Mouse (Mus musculus) MEL (cell line): Measurements from ENCODE around the gene Gm20388. TPM values are rescaled to one million over a fixed set of nuclear protein-coding genes. Genes with fewer than 3 reads are reported as not detected.

Source experiments
- DNase-seq: peaks from one replicate; pipeline ENCODE4 v3.0.0; 2011; ENCODE audit warnings: low read depth, low spot score
- H3K27ac ChIP-seq: 2 replicates; pipeline ENCODE4 v1.5.1; 2012; ENCODE audit warnings: low read depth, mild to moderate bottlenecking, control low read depth, low read length, moderate library complexity; ENCODE audit not compliant: control insufficient read depth
- H3K27me3 ChIP-seq, 2 experiments: fragments of 150-350 bp in 1 of 2; sonication (generic) in 1 of 2; 2 replicates each; pipeline ENCODE4 v1.6.1; 2012; ENCODE audit warnings: low read length in 2 of 2, mild to moderate bottlenecking in 2 of 2, improper control_type of control experiment in 1 of 2, moderate library complexity in 1 of 2; ENCODE audit not compliant: insufficient read depth in 2 of 2, control insufficient read depth in 1 of 2
- H3K36me3 ChIP-seq, 2 experiments: 2 replicates each; pipeline ENCODE4 v1.6.1; 2012 to 2014; ENCODE audit warnings: low read length in 2 of 2, improper control_type of control experiment in 1 of 2, inconsistent platforms in 1 of 2, mild to moderate bottlenecking in 1 of 2; ENCODE audit not compliant: insufficient read depth in 2 of 2, control insufficient read depth in 1 of 2
- H3K4me1 ChIP-seq, 2 experiments: fragments of 150-350 bp in 1 of 2; sonication (generic) in 1 of 2; 2 replicates each; pipeline ENCODE4 v1.6.1; 2012; ENCODE audit warnings: low read length in 2 of 2, improper control_type of control experiment in 1 of 2, mild to moderate bottlenecking in 1 of 2; ENCODE audit not compliant: insufficient read depth in 2 of 2, control insufficient read depth in 1 of 2
- H3K4me3 ChIP-seq, 2 experiments: fragments of 150-350 bp in 1 of 2; sonication (generic) in 1 of 2; 2 replicates each; pipeline ENCODE4 v1.5.1; 2012; ENCODE audit warnings: low read depth in 2 of 2, low read length in 2 of 2, mild to moderate bottlenecking in 2 of 2, moderate library complexity in 2 of 2, control low read depth in 1 of 2, improper control_type of control experiment in 1 of 2; ENCODE audit not compliant: control insufficient read depth in 1 of 2, insufficient read depth in 1 of 2
- H3K79me2 ChIP-seq: 2 replicates; pipeline ENCODE4 v1.6.1; 2012; ENCODE audit warnings: mild to moderate bottlenecking, low read length, moderate library complexity; ENCODE audit not compliant: control insufficient read depth, poor library complexity, insufficient read depth
- H3K9ac ChIP-seq: 2 replicates; pipeline ENCODE4 v1.6.1; 2012; ENCODE audit warnings: low read depth, mild to moderate bottlenecking, control low read depth, low read length, moderate library complexity; ENCODE audit not compliant: control insufficient read depth, poor library complexity, severe bottlenecking
- H3K9me3 ChIP-seq: fragments of 150-350 bp; sonication (generic); replicated peaks from 2 replicates; pipeline ENCODE4 v1.6.1; 2012; ENCODE audit warnings: mild to moderate bottlenecking, low read length, improper control_type of control experiment, moderate library complexity; ENCODE audit not compliant: insufficient read depth
- CHD1 ChIP-seq: IDR thresholded peaks from 2 replicates; pipeline ENCODE4 v1.6.1; 2012; ENCODE audit warnings: low read depth, mild to moderate bottlenecking, inconsistent platforms, low read length, improper control_type of control experiment
- CHD2 ChIP-seq: IDR thresholded peaks from 2 replicates; pipeline ENCODE4 v1.6.1; 2011; ENCODE audit warnings: low read length, improper control_type of control experiment
- CTCF ChIP-seq, 3 experiments: IDR thresholded peaks in 2 of 3; conservative IDR thresholded peaks in 1 of 3; 2 replicates each; pipeline ENCODE4 v1.5.1; 2011 to 2012; ENCODE audit warnings: low read length in 3 of 3, low read depth in 2 of 3, mild to moderate bottlenecking in 2 of 3, improper control_type of control experiment in 1 of 3, inconsistent platforms in 1 of 3, mixed read lengths in 1 of 3, moderate library complexity in 1 of 3; ENCODE audit not compliant: control insufficient read depth in 1 of 3, insufficient read depth in 1 of 3, poor library complexity in 1 of 3, severe bottlenecking in 1 of 3
- EP300 ChIP-seq, 2 experiments: IDR thresholded peaks; 2 replicates each; pipeline ENCODE4 v1.6.1; 2011; ENCODE audit warnings: improper control_type of control experiment in 2 of 2, low read length in 2 of 2, low read depth in 1 of 2, mild to moderate bottlenecking in 1 of 2
- ETS1 ChIP-seq: IDR thresholded peaks from 2 replicates; pipeline ENCODE4 v1.6.1; 2012; ENCODE audit warnings: low read depth, mild to moderate bottlenecking, inconsistent platforms, low read length, improper control_type of control experiment, moderate library complexity
- GATA1 ChIP-seq: IDR thresholded peaks from 2 replicates; pipeline ENCODE4 v1.6.1; 2011; ENCODE audit warnings: low read depth, low read length, improper control_type of control experiment
- MAZ ChIP-seq: IDR thresholded peaks from 2 replicates; pipeline ENCODE4 v1.6.1; 2012; ENCODE audit warnings: low read depth, mild to moderate bottlenecking, inconsistent platforms, low read length, improper control_type of control experiment
- POLR2A ChIP-seq, 2 experiments: IDR thresholded peaks; 2 replicates each; pipeline ENCODE4 v1.6.1; 2011 to 2012; ENCODE audit warnings: low read length in 2 of 2, mild to moderate bottlenecking in 2 of 2, control low read depth in 1 of 2, improper control_type of control experiment in 1 of 2, low read depth in 1 of 2, moderate library complexity in 1 of 2; ENCODE audit not compliant: control insufficient read depth in 1 of 2, insufficient read depth in 1 of 2, poor library complexity in 1 of 2
- POLR2AphosphoS2 ChIP-seq: IDR thresholded peaks from 2 replicates; pipeline ENCODE4 v1.6.1; 2011; ENCODE audit warnings: low read length, improper control_type of control experiment
- POLR2AphosphoS5 ChIP-seq: IDR thresholded peaks from 2 replicates; pipeline ENCODE4 v1.6.1; 2012; ENCODE audit warnings: low read depth, borderline replicate concordance, mild to moderate bottlenecking, inconsistent platforms, low read length, moderate library complexity, mixed read lengths
- RCOR1 ChIP-seq: IDR thresholded peaks from 2 replicates; pipeline ENCODE4 v1.6.1; 2012; ENCODE audit warnings: low read depth, mild to moderate bottlenecking, inconsistent platforms, low read length, improper control_type of control experiment
- TBP ChIP-seq: IDR thresholded peaks from 2 replicates; pipeline ENCODE4 v1.8.0; 2011; ENCODE audit warnings: low read depth, low read length, improper control_type of control experiment
- TCF12 ChIP-seq: IDR thresholded peaks from 2 replicates; pipeline ENCODE4 v1.6.1; 2014; ENCODE audit warnings: low read depth, mild to moderate bottlenecking, inconsistent platforms, low read length, improper control_type of control experiment, moderate library complexity
- UBTF ChIP-seq: IDR thresholded peaks from 2 replicates; pipeline ENCODE4 v1.6.1; 2012; ENCODE audit warnings: low read depth, mild to moderate bottlenecking, inconsistent platforms, low read length, improper control_type of control experiment, moderate library complexity, borderline replicate concordance; ENCODE audit not compliant: insufficient read depth
- USF1 ChIP-seq: IDR thresholded peaks from 2 replicates; pipeline ENCODE4 v1.6.1; 2014; ENCODE audit warnings: low read depth, mild to moderate bottlenecking, inconsistent platforms, low read length, improper control_type of control experiment, moderate library complexity
- USF2 ChIP-seq, 2 experiments: IDR thresholded peaks; 2 replicates each; pipeline ENCODE4 v1.6.1; 2011 to 2012; ENCODE audit warnings: improper control_type of control experiment in 2 of 2, low read length in 2 of 2, borderline replicate concordance in 1 of 2, inconsistent platforms in 1 of 2, low read depth in 1 of 2, mild to moderate bottlenecking in 1 of 2; ENCODE audit not compliant: insufficient read depth in 1 of 2
- ZKSCAN1 ChIP-seq: IDR thresholded peaks from 2 replicates; pipeline ENCODE4 v1.6.1; 2012; ENCODE audit warnings: low read depth, mild to moderate bottlenecking, inconsistent platforms, low read length, improper control_type of control experiment, moderate library complexity
- polyA plus RNA-seq, 2 experiments: library from polyadenylated mRNA; stranded (reverse) in 1 of 2; unstranded in 1 of 2; fragments of >175 nt in 1 of 2; fragments of >200 nt in 1 of 2; gene quantifications; 2 replicates each; pipeline versions ENCODE4 v1.2.1 to v1.2.4; 2012; ENCODE audit warnings: low replicate concordance in 2 of 2, low read depth in 1 of 2; ENCODE audit not compliant: insufficient read length in 2 of 2, insufficient read depth in 1 of 2, missing spikeins in 1 of 2
- total RNA-seq: library from RNA; depleted of rRNA; stranded (reverse); fragments of 300-350 nt; gene quantifications from 2 replicates; pipeline ENCODE4 v1.2.3, GENCODE M21; 2012

Gm20388 gene
- total and polyA plus RNA-seq, 3 experiments, result 11.1 to 17.8 TPM; not detected in 1

DNA sequence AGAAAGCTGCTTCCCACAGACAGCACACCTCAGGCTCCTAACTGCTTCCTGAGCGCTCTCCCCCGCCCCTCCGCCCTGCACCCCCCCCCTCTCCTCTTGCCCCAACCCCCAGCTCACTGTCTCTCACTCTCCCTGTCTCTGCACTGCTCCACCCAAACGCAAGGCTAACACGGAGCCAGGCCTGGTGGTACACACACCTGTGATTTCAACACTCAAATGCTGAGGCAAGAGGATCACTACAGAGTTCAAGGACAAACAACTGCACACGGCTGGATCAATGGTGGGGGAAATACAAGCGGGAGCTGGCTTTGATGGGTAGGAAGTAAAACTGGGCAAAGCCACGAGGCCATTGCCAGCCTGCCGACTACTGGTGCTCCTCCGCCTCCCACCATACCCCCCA, 1026.0 kb downstream of the Gm20388 start:
- H3K9me3 ChIP-seq, result no peaks in the 10 kb centered on the region
- H3K27me3 ChIP-seq, result no peaks in the 10 kb centered on the region
- no peaks in the 10 kb centered on the region for H3K36me3 ChIP-seq
- no peaks in the 10 kb centered on the region for H3K79me2 ChIP-seq
- no peak for DNase-seq
- H3K9ac ChIP-seq, result no peak overlapping the region
- H3K4me3 ChIP-seq, result no peak overlapping the region
- no peak overlapping the region for H3K27ac ChIP-seq
- H3K4me1 ChIP-seq, result no peaks in the 10 kb centered on the region
- no peak for TF ChIP-seq POLR2AphosphoS5
- no peak for TF ChIP-seq MAZ
- TF ChIP-seq TCF12, result no peak
- TF ChIP-seq UBTF, result no peak
- TF ChIP-seq CHD1, result no peak
- TF ChIP-seq, all 39 proteins: peak for 0

DNA sequence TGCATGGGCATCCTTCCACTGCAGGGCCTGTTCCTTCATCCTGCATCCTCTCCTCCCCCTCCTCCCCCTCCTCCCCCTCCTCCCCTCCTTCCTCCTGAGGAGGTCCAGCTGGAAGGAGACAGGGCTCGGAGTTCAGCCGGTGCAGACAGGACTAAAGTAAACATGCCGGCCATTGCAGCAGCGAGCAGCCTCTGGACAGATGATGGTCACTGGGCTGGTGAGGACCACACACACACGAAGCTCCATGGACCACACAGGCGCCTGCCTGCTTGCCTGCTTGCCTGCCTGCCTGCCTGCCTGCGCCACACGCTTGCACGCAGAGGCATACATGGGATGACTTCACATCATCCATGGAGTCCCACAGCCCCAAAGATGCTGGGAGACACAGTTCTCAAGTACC, 1026.8 kb downstream of the Gm20388 start:
- no peak for DNase-seq
- H3K27ac ChIP-seq, result no peak overlapping the region
- no peak overlapping the region for H3K4me3 ChIP-seq
- H3K27me3 ChIP-seq, result no peaks in the 10 kb centered on the region
- no peaks in the 10 kb centered on the region for H3K4me1 ChIP-seq
- H3K79me2 ChIP-seq, result no peaks in the 10 kb centered on the region
- H3K36me3 ChIP-seq, result no peaks in the 10 kb centered on the region
- H3K9ac ChIP-seq, result no peak overlapping the region
- TF ChIP-seq ZKSCAN1 (no peak), POLR2AphosphoS2 (no peak), USF1 (no peak), CHD2 (no peak), CTCF (IDR thresholded peaks at IDR 0.05 in 2 of 3, conservative IDR thresholded peaks at IDR 0.05 in 1 of 3; ENCODE audit: control insufficient read depth in 1 of 3, insufficient read depth in 1 of 3, low read depth in 2 of 3, low read length in 3 of 3, poor library complexity in 1 of 3, severe bottlenecking in 1 of 3) (no peak), POLR2A (IDR thresholded peaks at IDR 0.05; ENCODE audit: control insufficient read depth in 1 of 2, insufficient read depth in 1 of 2, low read depth in 1 of 2, low read length in 2 of 2, poor library complexity in 1 of 2) (no peak), ETS1 (no peak), USF2 (IDR thresholded peaks at IDR 0.05; ENCODE audit: borderline replicate concordance in 1 of 2, insufficient read depth in 1 of 2, low read depth in 1 of 2, low read length in 2 of 2) (no peak), RCOR1 (no peak), GATA1 (no peak), TBP (no peak), EP300 (IDR thresholded peaks at IDR 0.05; ENCODE audit: low read depth in 1 of 2, low read length in 2 of 2) (no peak)
- H3K9me3 ChIP-seq, result no peaks in the 10 kb centered on the region
